Mouse (Mus musculus): ENCODE data around the gene Lkaaear1. TPM values are rescaled to one million over a fixed set of nuclear protein-coding genes. Genes with fewer than 3 reads are reported as not detected.

The Lkaaear1 gene
- polyA plus RNA-seq, 1 experiment from 2014 or later = not detected

Other genes starting within 250 kb of the Lkaaear1 start
- 9.5 and 10.7 TPM in 2 replicates for gene Zbtb46, start 239.0 kb downstream of the Lkaaear1 start, polyA plus RNA-seq (2015; fragmentation: Nextera tagmentation; extraction: Ambion mirVana)
- gene Abhd16b, start 205.2 kb downstream of the Lkaaear1 start, polyA plus RNA-seq (2015; fragmentation: Nextera tagmentation; extraction: Ambion mirVana) = not detected in 2 replicates
- gene Tpd52l2, start 201.3 kb downstream of the Lkaaear1 start, polyA plus RNA-seq (2015; fragmentation: Nextera tagmentation; extraction: Ambion mirVana) = 133 and 141 TPM in 2 replicates
- 199 and 209 TPM in 2 replicates for gene Dnajc5, start 178.0 kb downstream of the Lkaaear1 start, polyA plus RNA-seq (2015; fragmentation: Nextera tagmentation; extraction: Ambion mirVana)
- gene Uckl1, start 113.5 kb downstream of the Lkaaear1 start, polyA plus RNA-seq (2015; fragmentation: Nextera tagmentation; extraction: Ambion mirVana) = 61.0 and 63.8 TPM in 2 replicates
- gene Prpf6, start 106.6 kb downstream of the Lkaaear1 start, polyA plus RNA-seq (2015; fragmentation: Nextera tagmentation; extraction: Ambion mirVana) = 72.1 and 75.4 TPM in 2 replicates
- gene Zfp512b, start 105.6 kb downstream of the Lkaaear1 start, polyA plus RNA-seq (2015; fragmentation: Nextera tagmentation; extraction: Ambion mirVana) = 76.5 and 83.7 TPM in 2 replicates
- gene Samd10, start 99.2 kb downstream of the Lkaaear1 start, polyA plus RNA-seq (2015; fragmentation: Nextera tagmentation; extraction: Ambion mirVana) = 110 and 112 TPM in 2 replicates
- 0.26 TPM in 1 of 2 replicates, not detected in the other for gene Gm29797, start 41.4 kb downstream of the Lkaaear1 start, polyA plus RNA-seq (2015; fragmentation: Nextera tagmentation; extraction: Ambion mirVana)
- 12.9 and 14.7 TPM in 2 replicates for gene Sox18, start 26.8 kb downstream of the Lkaaear1 start, polyA plus RNA-seq (2015; fragmentation: Nextera tagmentation; extraction: Ambion mirVana)
- 44.8 and 51.4 TPM in 2 replicates for gene Tcea2, start 18.1 kb downstream of the Lkaaear1 start, polyA plus RNA-seq (2015; fragmentation: Nextera tagmentation; extraction: Ambion mirVana)
- gene Rgs19, start 4.5 kb downstream of the Lkaaear1 start, polyA plus RNA-seq (2015; fragmentation: Nextera tagmentation; extraction: Ambion mirVana) = 49.1 and 49.7 TPM in 2 replicates
- gene Oprl1, start 16.6 kb upstream of the Lkaaear1 start, polyA plus RNA-seq (2015; fragmentation: Nextera tagmentation; extraction: Ambion mirVana) = 47.6 and 54.1 TPM in 2 replicates
- gene Myt1, start 64.9 kb upstream of the Lkaaear1 start, polyA plus RNA-seq (2015; fragmentation: Nextera tagmentation; extraction: Ambion mirVana) = 26.7 and 30.7 TPM in 2 replicates
- gene Pcmtd2, start 139.4 kb upstream of the Lkaaear1 start, polyA plus RNA-seq (2015; fragmentation: Nextera tagmentation; extraction: Ambion mirVana) = 45.8 and 48.3 TPM in 2 replicates
- gene Polr3k, start 165.9 kb upstream of the Lkaaear1 start, polyA plus RNA-seq (2015; fragmentation: Nextera tagmentation; extraction: Ambion mirVana) = 104 and 106 TPM in 2 replicates